Mouse (Mus musculus): ENCODE results near the gene Ccdc28b.

Ccdc28b gene

DNA sequence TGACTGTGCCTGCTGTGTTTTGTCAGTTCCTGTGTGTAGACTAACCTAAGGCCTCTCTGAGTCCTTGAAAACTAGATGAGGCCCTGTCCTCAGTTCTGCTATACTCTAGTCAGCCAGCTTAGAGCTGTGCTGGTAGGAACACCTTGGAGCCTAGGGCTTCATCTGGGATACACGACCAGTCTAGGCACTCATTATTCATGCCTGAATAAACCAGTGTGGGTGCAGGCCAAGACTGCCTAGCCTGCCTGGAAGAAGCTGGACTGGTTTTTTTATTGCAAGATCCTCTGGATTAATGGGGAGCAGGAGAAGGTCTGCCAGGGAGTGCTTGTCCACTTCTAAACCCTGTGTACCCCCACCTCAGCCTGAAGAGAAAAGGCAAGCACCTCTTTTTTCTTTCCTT, 36.8 kb downstream of the Ccdc28b start:
- DNase-seq (ENCODE audit: inconsistent age in 2 of 2, low spot score in 1 of 2) = no peak

- no peak for DNase-seq (ENCODE audit: inconsistent age in 2 of 2, low spot score in 1 of 2)
These were observed 38.0 kb downstream of the Ccdc28b start for GRCm38 (mm10) chr4:129585773-129586172.

DNA sequence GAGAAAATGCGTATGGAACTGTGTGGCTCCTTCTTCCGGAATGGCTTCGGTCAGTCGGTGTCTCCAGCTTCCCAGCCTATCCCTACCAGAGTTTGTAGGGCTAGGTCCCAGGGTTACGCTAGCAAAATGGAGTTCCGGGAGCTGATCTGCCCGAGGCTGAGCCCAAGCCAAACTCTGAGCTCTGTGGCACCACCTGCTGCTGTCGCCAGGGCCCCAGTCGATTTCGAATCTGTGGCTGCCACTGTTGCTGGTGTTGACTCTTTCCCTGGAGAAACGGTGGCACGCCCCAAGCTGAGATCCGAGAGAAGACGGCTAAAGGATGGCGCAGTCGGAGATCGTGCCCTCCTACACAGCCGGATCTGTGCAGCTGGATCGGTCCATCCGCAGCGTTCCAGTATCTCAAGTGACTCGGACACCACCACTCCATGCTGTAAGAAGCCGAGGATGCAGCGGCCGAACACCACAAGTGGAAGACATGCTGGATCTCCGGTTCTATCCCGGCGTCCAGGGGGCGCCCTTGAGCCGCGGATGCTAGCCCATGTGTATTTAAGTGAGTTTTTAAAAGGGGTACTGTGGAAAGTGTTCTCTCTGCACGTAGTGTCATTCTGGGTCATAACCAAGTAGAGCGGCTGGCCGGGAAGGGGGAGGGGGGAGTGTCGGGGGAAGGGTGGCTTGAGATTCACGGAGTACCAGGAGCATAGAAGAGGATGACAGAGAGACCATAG, 38.7 kb downstream of the Ccdc28b start:
- peak; percentile 89 to 97 for DNase-seq (ENCODE audit: inconsistent age in 2 of 2, low spot score in 1 of 2)

DNA sequence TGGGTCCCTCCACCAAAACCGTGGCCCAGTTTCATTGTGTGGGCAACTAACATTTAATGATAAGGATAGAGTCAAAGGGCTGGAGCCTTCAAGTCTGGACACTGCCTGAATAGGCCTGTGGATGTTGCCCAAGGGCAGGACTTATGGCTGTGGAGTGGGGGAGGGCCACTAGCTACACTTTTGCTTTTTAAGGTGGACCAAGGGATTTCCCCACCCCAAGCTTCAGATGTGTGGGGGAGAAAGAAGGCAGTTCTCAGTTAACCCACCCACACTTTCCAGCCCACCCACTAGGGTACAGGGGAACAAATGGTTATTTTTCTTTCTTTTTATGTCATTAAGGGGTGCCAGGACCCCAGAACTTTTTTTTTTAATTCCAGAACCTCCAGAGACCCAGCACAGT, 39.4 kb downstream of the Ccdc28b start:
- DNase-seq (ENCODE audit: inconsistent age in 2 of 2, low spot score in 1 of 2) = no peak

- DNase-seq (ENCODE audit: inconsistent age in 2 of 2, low spot score in 1 of 2) = no peak
These were observed 41.5 kb downstream of the Ccdc28b start for GRCm38 (mm10) chr4:129582251-129582650.

GRCm38 (mm10) chr4:129580347-129580746, 43.4 kb downstream of the Ccdc28b start:
- DNase-seq (ENCODE audit: inconsistent age in 2 of 2, low spot score in 1 of 2) = peak in 1 of 2 experiments; percentile 34

- peak; percentile 60 to 74 for DNase-seq (ENCODE audit: inconsistent age in 2 of 2, low spot score in 1 of 2)
These were observed 45.3 kb downstream of the Ccdc28b start, which contains the start of gene Fam167b for GRCm38 (mm10) chr4:129578466-129578865. Gene Fam167b (minus strand): TSS chr4:129578549.

- DNase-seq (ENCODE audit: inconsistent age in 2 of 2, low spot score in 1 of 2) = no peak
These were observed 46.1 kb downstream of the Ccdc28b start for GRCm38 (mm10) chr4:129577688-129578087.

DNA sequence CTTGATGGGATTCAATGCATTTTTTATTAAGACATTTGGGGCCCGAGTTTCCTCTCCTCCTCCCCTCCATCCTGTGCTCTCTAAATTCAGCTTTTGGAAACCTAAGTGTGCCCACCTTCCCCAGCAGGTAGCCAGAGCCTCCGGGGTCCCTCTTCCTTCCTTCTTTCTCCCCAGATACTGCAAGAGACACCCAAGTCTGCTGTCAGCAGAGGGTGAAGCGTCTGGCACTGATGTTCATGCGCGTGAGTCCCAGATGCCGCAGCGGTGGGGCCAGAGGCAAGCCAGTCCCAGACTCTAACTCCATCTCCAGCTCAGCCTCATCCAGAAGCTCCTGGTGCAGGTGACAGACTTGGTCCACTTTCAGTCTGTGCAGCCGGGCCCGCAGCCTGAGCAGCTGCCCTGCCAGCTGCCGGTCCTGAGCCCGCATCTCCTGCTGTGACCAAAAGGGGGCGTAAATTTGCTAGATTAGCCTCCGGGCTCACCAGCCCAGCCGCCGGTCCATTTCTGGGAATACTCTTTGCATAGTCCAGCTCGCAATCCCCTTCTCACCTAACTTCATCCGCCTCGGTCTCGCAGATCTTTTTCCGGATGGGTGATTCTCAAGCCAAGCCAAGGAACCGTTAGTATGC, 46.8 kb downstream of the Ccdc28b start:
- DNase-seq (ENCODE audit: inconsistent age in 2 of 2, low spot score in 1 of 2) = peak; percentile 80 to 91

GRCm38 (mm10) chr4:129575171-129575844, 48.4 kb downstream of the Ccdc28b start:
- no peak for DNase-seq (ENCODE audit: inconsistent age in 2 of 2, low spot score in 1 of 2)

DNA sequence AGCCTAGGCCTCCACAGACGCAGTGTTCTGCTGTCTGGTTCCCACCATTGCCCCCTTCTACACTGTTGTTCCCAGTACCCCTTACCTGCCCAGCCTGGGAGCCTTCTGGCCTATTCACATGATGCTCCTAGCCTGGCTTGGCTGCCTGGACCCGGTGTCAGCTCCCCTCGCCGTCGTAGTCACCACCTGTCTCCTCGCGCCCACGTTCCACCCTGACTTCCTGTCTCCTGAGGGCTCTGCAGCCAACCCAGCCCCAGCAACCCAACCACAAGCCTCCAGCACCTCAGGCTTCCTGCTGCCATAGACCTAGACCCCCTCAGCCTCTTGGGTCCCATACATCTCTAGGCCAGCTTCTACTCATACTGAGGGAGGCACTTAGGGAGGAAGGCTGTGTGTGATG, 50.3 kb downstream of the Ccdc28b start, which contains the start of gene Lck:
TSS of gene Lck (minus strand) at position 212 of the 400 bp plus-strand sequence.
- peak in 1 of 2 experiments; percentile 30 for DNase-seq (ENCODE audit: inconsistent age in 2 of 2, low spot score in 1 of 2)

- peak in 1 of 2 experiments; percentile 58 for DNase-seq (ENCODE audit: inconsistent age in 2 of 2, low spot score in 1 of 2)
These were observed 50.7 kb downstream of the Ccdc28b start for GRCm38 (mm10) chr4:129573093-129573370.

- peak; percentile 55 to 65 for DNase-seq (ENCODE audit: inconsistent age in 2 of 2, low spot score in 1 of 2)
These were observed 51.3 kb downstream of the Ccdc28b start for GRCm38 (mm10) chr4:129572236-129573092.

GRCm38 (mm10) chr4:129571551-129572084, 52.1 kb downstream of the Ccdc28b start:
- DNase-seq (ENCODE audit: inconsistent age in 2 of 2, low spot score in 1 of 2) = no peak

DNA sequence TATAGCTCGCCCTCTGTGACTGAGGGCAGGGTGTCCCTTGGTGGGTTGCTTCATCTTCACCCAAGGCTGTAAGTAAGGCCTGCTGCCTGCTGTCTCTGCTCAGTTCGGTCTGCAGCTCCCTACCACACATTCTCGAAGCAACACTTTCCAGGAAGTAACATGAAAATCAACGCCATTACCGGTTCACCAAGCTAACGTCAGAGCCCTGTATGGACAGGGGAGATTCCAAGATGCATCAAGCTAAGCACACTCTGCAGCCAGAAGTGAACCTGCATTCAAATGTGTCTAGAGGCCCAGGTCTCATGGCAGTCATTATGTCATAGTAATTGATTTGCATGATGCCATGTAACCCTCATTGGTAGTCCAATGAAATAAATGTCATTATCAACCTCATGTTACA, 53.7 kb downstream of the Ccdc28b start:
- DNase-seq (ENCODE audit: inconsistent age in 2 of 2, low spot score in 1 of 2) = no peak

All from adrenal gland, adult (tissue).